Mouse (Mus musculus) thymus, postnatal 36 days (tissue): ENCODE measurements around the gene Cd44.

Experiments
- DNase-seq, 2 experiments: peaks; one replicate each; pipeline ENCODE4 v3.0.0; 2022; ENCODE audit warnings: mixed read lengths in 2 of 2

The Cd44 gene

DNA sequence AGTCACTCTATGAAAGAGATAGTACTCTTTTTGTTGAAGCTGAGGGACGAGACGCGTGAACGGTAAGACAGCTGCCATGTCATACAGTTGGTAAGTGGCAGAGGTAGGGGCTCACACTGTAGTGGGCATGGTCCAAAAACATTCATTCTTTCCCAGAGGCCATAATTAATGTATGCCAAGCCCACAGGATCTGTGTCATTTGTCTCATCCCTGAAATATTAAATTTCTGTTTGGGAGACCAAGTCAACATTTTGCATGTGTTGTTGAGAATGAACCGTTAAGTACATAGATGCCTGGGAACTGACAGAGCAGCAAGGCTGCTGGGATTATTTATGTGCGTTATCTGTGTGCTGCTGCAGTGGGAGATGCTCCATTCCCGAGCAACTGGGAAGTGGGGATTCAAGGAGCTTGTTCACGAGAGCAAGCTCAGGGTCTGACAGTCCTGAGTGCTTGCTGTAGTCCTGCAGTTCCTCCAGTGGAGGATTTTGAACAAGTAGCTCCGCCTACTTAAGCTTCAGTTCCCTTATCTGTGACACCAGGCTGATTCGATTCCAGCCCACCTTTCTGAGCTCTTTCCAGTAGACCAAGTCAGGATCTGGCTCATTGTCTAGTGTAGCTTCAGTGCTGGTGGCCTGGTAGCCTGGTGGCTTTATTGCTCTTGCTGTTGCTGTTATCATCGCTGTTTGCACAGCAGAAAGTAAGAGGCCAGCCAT is 12.5 kb upstream of the Cd44 start:
- DNase-seq, result peak in 1 of 2 experiments; percentile 13

DNA sequence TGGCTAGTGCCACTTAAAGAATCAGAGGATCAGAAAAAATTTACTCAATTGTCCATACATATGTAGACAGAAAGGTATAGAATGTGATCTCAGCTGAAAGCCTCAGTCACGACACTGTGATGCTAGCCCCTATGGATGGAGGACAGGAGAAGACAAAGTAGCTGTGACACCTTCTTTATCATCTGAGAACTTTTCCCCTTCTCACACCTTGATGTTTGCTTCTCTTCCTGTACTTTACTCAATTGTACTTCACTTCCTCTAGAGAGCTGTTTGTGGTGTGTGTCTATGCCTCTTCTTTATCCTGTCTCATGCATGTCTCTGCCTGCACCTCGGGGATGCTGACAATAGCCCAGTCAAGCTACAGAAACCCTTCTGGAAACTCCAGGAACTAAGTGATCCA is 11.5 kb upstream of the Cd44 start:
- DNase-seq, result peak in 1 of 2 experiments; percentile 23

DNA sequence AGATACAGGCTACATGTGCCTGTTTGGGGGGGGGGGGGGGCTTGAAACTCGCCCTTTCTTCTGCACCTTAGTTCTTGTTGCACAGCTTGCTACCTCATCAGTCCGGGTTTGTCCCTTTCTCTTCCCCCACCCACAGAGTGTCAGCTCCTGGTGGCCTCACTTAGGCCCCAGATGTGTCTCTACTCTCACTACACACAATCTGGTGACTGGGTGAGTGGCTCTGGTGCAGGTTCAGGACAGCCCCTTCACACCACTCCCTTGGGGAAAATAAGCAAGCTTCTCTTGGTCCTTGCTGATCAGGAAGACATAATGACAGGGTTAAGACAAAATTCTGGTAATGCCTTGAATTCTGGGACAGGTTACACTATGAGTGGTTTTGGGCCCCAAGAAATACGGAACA is 11.0 kb upstream of the Cd44 start:
- DNase-seq, result peak in 1 of 2 experiments; percentile 19

DNA sequence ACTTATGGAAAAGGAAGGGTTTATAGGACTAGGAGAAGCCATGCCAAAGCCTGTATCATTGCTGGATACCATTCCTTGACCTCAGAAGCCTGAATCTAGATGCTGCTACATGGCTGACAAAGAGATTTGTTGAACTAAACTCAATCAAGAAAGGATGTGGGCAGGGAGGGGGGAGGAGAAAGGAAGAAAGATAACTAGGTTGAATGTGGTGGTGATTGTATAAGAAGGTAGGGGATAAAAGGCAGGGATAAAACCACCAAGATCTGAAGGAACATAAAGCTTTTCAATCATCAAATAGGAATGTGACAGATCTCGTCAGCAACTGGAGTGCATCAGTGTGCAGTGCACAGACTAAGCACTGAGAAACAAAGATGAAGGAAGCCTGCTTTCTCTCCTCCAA is 7.9 kb upstream of the Cd44 start:
- no peak for DNase-seq

DNA sequence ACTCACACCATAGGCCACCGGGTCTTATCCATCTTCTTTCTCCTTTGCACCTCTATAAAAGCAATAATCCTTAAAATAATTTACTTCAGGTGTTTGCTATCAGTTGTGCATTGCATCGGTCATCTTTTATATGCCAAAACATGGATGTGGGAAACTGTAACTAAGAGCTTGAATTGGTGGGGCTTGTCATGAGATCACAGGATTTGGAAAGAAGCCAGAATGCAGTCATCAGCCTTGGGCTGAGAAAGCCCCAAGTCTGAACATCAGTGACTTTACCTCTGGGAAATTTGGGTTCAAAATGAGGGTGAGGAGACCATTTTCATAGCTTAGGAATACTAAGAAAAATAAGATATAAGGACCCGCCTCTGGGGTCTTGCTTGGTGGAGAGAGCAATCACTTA is 4.1 kb upstream of the Cd44 start:
- no peak for DNase-seq

DNA sequence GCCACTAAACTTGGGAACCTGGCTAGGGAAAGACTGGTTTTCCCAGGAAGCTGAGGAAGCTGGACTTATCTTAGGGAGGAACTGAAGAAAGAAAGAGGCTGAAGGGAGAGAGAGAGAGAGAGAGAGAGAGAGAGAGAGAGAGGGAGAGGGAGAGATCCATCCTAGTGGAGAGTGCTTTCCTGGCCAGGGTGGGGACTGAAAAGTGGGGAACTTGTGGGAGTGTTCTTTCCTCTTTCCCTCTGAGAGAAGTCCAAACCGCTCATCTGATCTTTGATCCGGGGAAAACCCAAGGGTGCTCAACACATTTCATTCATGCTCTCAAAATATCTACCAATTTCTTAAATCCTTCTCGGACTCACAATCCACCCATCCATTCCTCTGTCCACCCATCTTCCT is 361 bp upstream of the Cd44 start:
- DNase-seq, result no peak

DNA sequence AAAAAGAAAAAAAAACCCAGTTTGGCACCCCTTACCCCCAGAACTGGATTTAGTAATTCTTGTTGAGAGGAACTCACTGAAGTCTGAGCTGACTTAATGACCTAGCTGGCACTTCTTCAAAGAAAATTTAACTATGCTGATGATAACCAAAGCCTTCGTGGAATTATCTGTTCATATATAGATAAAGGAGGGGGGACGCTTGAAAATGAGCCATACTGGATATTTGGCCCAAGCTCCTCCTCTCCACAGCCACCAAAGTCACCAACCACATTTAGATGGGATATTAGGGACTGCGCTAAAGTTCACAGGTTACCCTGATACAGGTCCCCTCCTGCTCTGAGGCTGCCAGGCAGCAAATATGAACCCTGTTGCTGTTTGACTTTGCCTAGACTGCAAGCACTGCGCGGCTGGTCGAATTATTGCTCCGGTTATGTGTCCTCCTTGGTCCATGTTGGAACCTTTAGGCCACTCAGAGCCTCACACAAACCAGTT is 1.2 kb downstream of the Cd44 start:
- DNase-seq, result peak in 1 of 2 experiments; percentile 18

DNA sequence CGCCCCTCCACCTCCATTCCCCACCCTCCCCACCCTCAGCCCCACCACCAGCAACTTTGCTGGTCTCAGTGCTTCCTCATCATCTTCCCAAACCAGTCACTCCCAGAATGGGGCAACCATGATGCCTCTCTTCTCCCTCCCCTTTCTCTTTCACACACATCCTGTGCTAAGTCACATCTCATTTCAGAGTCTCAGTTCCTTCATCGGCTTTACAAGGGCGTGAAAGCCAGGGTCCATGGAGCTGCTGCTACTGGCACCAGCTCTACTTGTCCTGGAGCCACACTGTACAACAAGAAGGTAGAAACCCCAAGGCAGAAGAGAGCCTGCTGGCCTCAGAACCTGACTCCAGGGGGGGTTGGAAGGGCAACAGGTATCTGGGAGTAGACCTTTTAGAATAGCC is 2.2 kb downstream of the Cd44 start:
- DNase-seq, result no peak

DNA sequence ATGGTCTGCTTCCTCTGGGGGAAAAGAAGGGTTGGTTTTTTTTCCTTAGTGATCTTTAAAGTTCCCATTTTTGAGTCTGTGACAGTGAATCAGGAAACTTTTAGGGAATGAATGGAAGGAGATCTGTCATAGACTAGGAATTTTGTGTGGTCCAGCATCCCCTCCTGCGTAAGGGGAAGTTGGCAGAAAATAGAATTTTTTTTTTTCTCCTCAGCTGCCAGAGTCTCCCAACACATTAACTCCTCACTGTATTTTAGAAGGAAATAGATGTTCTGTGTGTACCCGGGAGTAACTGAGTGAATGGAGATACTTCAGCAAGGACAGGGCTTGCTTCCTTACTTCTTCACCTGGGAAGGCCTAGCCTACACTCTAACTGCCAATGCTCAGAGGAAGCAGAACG is 2.9 kb downstream of the Cd44 start:
- no peak for DNase-seq

DNA sequence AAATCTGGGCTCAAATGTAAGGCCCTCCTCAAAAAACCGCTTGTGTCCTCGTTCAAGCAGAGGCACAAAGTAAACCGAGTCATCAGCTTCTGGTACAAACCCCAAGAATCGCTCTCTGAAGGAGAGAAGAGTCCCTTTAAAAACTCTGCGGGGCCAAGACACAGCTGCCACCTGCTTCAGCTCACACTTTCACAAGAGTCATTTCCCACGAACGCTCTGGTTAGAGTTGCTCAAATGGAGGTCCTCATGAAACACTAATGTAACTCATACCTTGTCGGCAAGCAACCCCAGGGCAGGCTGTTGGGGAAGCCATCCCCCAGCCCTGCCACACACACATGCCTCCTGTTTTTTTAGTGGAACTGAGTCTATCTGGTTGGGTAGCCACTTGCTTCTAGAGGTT is 5.3 kb downstream of the Cd44 start:
- peak; percentile 27 to 35 for DNase-seq

DNA sequence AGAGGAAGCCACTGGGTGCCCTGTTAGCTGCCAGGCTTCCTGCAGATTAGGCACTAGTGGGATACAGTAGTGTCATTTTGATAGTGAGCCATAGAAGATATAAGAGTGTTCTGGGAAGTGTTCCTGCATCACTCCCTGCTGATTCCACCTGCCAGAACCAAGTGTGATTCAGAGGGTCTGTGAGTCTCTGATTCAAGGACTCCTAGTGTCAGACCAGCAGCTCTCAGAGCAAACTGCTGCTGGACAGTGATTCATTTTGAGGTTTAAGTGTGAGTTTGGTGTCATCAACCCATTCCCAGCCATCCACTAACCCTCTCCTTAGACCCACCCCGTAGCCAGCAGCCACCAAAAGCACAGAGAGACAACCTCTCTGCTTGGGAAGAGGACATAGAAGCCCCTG is 6.3 kb downstream of the Cd44 start:
- DNase-seq, result no peak

DNA sequence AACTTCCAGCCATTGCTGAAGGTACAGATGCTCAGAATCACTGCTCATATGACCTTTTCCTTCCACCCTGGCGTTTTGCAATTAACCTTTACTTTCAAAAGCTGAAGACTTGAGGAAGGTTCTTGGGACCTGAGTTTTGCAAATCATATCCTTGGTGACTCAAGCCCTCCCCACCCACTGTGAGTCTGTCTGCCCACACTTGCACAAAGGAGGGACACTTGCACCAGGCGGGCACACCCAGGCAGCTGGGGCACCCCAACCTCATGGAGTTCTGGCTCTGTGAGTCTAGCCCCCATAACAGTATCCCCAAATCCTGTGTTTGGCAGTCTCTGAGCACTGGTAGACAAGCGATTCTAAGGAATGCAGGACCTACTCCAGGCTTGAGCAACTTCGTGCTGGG is 6.7 kb downstream of the Cd44 start:
- DNase-seq, result no peak

DNA sequence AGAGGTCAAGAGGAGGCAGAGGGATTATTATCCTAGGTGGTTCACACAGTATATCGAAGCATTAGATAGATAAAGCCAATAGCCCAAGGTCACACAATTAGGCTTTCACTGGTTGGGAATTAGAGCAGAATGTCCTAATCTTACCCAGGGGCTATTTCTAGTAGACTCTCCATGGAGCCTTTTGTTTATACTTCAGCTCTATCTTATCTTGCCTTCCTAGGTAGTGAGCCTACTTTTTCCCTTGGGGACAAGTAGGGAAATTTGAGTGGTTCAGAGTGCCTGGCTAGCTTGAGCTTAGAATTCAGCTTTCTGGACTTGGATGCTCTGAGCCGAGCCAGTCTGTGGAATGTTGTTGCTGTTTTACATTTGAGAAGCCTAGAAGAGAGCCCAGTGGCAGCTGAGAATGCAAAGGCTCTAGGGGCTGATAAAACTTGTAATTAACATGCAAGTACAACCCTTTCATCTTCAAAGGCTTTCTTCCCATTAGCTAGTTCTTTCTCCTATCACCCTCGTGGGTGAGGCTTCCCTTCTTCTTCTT is 12.7 kb downstream of the Cd44 start:
- DNase-seq, result no peak

DNA sequence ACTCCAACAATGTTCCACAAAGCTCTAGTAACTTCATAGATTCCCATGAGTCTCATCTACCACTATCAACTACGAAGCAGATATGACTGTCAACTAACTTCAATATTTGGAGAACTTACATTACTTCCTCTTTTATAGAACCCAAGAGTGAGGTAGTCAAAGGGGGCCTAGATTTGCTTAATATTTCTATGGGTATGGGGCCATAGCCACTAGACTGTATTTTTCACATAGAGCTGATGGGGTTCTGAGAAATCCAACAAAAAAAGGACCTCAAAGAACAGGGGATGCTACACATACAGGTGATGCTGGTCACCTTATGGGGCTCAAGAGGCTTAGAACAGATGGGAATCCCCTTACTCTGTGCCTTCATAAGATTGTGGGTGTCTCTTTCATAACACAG is 14.3 kb downstream of the Cd44 start:
- no peak for DNase-seq

DNA sequence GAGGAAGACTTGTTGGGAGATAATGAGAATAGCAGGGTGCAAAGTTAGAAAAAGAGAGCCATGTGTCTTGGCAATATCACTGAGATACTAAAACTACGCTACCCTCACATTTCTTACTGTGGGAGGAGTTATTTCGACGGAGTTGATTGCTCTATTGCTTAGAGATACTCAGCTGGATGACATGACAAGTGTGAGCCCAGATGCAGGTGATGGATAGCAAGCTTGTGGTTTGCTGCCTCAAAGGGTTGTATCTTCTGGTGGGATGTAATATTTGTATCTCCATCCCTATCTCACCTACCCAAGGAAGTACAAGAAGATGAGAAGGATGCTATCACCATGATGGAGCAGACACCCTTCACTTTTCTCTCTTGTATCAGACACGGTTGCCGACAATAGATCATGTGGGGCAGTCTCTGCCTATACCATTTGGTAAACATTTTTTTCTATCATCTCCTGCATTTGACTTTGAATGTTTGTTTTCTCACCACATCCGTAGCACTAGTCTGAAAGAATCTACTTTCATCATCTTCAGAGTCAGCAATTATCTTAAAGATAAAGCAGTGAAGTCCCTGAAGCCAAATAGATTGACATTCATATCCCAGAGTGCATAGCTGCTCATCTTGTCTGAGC is 15.0 kb downstream of the Cd44 start:
- no peak for DNase-seq

DNA sequence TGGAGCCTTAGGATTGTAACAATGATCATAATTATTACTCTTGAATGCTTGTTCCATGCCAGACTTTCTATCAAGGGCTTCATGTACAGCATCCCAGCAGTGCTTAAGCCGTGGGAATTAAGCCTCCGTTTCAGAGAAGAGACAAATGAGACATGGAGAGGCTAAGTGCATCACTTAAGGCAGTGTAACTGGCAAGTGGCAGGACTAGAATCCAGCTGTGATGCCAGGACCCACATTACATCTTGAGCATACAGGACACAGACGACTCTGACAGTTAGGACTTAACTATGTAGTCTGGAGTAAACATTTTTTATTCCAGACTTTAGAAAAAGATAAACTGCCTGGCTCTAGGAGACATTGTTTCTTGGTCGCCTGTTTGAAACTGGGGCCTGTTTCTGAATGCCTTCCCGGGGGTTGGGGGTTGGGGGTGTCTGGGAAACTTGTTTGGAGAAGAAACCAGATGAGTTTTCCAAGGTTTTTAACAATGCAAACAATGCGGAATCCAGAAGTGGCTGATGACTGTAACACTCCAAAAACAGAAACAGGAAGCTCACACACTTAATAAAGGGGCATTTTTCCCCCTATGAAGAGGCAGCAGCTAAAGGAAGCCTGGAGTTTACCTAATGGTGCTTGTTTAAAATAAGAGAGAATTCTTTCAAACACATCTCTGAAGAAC is 18.7 kb downstream of the Cd44 start:
- no peak for DNase-seq

DNA sequence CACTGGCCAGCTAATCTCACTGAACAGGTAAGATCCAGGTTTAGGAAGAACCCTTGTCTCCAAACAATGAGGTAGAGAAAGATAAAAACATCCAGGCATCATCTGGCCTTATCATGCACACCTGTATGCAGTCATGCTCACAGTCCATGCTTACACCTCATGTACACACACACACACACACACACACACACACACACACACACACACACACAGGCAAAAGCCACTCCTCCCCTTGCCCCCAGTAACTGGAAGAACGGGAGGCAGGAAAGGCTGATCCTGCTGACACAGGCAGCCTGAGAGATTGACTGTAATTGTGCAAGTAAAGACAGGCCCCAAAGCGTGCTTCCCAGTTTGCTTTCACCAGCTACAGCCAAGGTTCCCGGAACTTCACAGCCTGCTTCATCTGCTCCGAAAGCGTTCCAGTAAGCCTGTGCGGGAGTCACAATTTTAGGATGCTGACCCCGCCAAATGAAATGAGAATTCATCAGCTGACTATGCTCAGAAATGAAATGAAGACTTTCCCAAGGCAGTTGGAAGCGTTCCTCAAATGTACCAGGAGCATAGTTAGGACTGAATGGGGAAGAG is 19.4 kb downstream of the Cd44 start:
- no peak for DNase-seq

DNA sequence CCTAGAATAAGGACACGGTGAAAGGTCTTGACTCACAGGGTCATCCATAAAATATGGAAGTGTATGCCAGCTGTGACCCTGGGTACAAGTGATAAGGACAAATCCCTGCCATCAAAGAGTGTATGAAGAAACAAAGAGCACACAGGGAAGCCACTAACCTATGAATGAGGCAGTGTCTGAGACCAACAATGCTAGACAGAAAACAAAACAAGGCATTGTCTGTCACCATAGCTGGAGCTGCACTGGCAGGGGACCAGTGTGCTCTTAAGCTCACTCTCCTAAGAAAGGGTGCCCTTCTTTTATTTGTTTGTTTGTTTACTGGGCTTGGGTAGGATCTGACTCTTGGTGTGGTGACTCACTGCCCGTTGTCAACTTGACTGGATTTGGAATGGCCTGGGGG is 23.0 kb downstream of the Cd44 start:
- no peak for DNase-seq

DNA sequence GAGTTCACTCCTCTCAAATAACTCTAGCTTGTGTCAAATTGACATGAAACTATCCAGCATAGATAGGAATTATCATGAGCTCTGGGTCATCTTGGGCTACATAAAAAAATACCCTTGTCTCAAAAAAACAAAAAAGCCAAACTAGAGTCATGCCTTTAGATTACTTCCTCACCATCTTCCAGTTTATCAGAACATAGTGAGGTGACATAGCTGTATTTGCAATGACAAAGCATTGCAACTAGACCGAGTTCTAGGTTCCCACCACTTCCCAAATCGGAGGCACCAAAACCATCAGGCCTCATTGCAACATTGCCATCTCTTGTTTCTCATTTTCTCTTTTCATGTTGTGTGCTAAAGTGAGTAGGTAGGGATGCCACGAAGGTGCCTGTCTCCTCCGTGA is 24.0 kb downstream of the Cd44 start:
- no peak for DNase-seq

DNA sequence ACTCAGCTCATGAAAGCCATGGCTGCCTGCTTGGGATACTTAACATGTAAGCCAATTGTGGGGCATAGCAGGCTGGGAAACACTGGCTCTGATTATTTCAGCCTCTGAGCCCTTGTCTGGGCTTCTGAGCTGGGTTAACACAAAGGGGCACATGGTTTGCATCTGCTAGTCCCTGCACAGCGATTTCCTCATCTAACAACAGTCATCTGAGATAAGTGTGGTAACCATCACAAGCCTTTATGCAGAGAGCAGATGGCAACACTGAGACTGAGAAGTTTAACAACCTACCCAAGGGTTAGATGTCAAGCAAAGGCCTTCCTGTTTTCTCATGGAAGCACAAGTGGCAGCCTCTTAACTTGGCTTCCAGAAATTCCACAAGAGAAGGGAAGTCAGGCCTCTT is 25.3 kb downstream of the Cd44 start:
- DNase-seq, result no peak

DNA sequence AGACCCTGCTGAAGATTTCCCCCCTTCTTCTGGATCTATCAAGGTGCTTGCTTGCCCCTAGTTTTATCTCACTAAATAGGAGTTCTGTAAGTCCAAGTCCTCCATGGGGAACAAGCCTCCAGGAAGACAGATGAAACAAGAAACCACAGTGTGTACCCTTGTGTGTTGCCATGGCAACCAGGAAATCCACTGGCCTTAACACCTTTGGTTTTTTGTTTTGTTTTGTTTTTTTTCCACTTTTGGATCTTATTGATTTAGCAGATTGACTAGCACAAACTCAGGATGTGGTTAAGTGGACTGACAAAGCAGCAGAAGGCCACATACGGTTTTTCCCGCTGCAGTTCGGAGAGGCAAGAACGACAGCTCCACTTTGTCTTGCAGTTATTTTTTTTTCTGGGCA is 27.6 kb downstream of the Cd44 start:
- no peak for DNase-seq

DNA sequence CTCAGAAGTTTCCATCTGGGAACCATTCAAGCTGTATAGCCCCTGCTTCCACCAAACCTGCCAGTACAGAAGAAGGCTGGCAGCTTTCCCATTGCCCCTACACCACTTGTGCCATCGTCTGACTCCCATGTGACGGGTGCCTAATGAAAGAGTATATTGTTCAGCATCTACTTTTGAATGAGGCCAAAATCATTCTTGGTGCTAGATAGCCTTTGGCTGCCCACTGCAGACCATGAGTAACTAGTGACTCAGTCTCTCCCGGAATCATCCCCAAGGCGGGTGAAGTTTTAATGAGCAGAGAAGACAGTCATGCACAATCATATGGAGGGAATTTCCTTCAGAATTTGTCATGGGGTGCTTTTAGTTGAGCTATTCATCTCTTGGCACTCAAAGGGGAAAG is 28.3 kb downstream of the Cd44 start:
- DNase-seq, result no peak

DNA sequence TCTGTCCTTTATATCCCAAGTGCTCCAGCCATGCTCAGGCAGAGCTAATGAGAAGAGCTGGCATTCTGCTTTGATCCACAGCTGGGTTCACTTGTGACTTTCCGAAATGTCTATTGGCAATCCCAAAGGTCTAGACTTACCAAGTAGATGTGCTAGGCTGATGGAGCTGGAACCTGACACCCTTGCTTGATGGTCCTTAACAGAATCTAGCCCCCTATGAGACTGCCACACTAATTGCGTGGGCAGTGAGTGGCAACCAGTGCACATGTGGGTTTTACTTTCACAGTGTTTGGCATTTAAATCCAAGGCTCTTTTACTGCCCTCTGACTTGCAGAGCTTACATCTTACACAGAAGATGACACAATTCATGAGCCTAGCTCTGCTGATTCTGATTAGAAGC is 29.0 kb downstream of the Cd44 start:
- DNase-seq, result no peak

DNA sequence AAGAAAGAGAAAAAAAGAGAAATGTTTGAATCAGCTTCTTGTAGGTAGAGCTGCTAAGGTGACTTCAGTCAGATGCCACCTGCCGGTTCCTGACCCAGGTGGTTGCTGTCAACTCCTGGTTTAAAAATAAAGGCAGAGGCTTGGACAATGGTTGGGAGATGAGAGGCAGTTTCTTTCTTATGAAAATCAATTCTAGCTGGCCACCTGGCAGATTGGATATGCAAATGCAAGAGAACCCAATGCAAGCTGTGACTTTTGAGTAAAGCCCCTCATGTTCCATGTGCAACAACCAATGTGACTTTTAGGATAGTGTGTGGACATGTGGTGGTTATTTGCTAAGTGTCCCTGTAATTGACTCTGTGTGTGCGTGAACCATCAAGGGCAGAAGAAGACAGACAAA is 33.0 kb downstream of the Cd44 start:
- no peak for DNase-seq
